ENCODE assay signal across 25 mouse cellular contexts in genomic region chr3:3012951-3013350, GRCm38 (mm10).
DNase-seq lines count a peak whose midpoint lies in the region; ATAC-seq lines count a peak whose summit lies in the region.
"Had no signal": no experiment of that assay in that cellular context is flagged by ENCODE, and none has a peak within 500 bp of the region (broad histone marks: within the 10 kb centered on the region; RNA-seq: fewer than 3 reads in every experiment).

No protein-coding gene starts in this region.

- no peak overlapping the region for H3K4me3 ChIP-seq in hindbrain, embryonic 13.5 days
- no peak overlapping the region for H3K4me3 ChIP-seq in hindbrain, embryonic 11.5 days (ENCODE audit: low read depth, low read length)
- no peak overlapping the region for H3K4me3 ChIP-seq in limb, embryonic 10.5 days
- H3K4me3 ChIP-seq: forebrain, embryonic 15.5 days; heart, embryonic 12.5 days; hindbrain, embryonic 10.5 days; liver, embryonic 13.5 days; lung, embryonic 15.5 days had no signal

- H3K27ac ChIP-seq in hindbrain, embryonic 13.5 days = no peak overlapping the region
- no peak overlapping the region for H3K27ac ChIP-seq in hindbrain, embryonic 11.5 days (ENCODE audit: low read depth, low read length)
- no peak overlapping the region for H3K27ac ChIP-seq in limb, embryonic 10.5 days
- H3K27ac ChIP-seq: forebrain, embryonic 15.5 days; hindbrain, embryonic 10.5 days; hindbrain, postnatal 0 days; liver, embryonic 13.5 days; lung, embryonic 15.5 days had no signal

- no peaks in the 10 kb centered on the region for H3K4me1 ChIP-seq in hindbrain, embryonic 13.5 days (replicated peaks)
- no peaks in the 10 kb centered on the region for H3K4me1 ChIP-seq in hindbrain, embryonic 11.5 days (replicated peaks; ENCODE audit: control insufficient read depth, insufficient read depth, low read length)
- no peaks in the 10 kb centered on the region for H3K4me1 ChIP-seq in limb, embryonic 10.5 days
- H3K4me1 ChIP-seq: forebrain, embryonic 15.5 days; heart, embryonic 12.5 days; hindbrain, embryonic 10.5 days; liver, embryonic 13.5 days; lung, embryonic 15.5 days had no signal

- WGBS in hindbrain, embryonic 13.5 days = 83% methylated on average over 5 of the region's 5 CpGs
- WGBS in hindbrain, embryonic 11.5 days = 82% methylated on average over 5 of the region's 5 CpGs
- 91% methylated on average over 5 of the region's 5 CpGs for WGBS in limb, embryonic 10.5 days

- H3K4me2 ChIP-seq in hindbrain, embryonic 13.5 days = no peak overlapping the region
- H3K4me2 ChIP-seq in hindbrain, embryonic 11.5 days (replicated peaks; ENCODE audit: low read depth, low read length) = no peak overlapping the region
- H3K4me2 ChIP-seq: forebrain, embryonic 15.5 days; heart, embryonic 12.5 days; liver, embryonic 13.5 days; lung, embryonic 15.5 days had no signal

- no peak overlapping the region for H3K9ac ChIP-seq in hindbrain, embryonic 13.5 days
- H3K9ac ChIP-seq in hindbrain, embryonic 11.5 days (ENCODE audit: low read depth, low read length) = no peak overlapping the region
- H3K9ac ChIP-seq: forebrain, embryonic 15.5 days; heart, embryonic 12.5 days; liver, embryonic 13.5 days; lung, embryonic 15.5 days had no signal

- H3K36me3 ChIP-seq in hindbrain, embryonic 13.5 days = no peaks in the 10 kb centered on the region
- no peaks in the 10 kb centered on the region for H3K36me3 ChIP-seq in hindbrain, embryonic 11.5 days (ENCODE audit: control insufficient read depth, insufficient read depth, low read length)
- H3K36me3 ChIP-seq in limb, embryonic 10.5 days = no peaks in the 10 kb centered on the region
- H3K36me3 ChIP-seq: forebrain, embryonic 15.5 days; heart, embryonic 12.5 days; hindbrain, embryonic 10.5 days; liver, embryonic 13.5 days; lung, embryonic 15.5 days had no signal

- H3K27me3 ChIP-seq in hindbrain, embryonic 13.5 days = no peaks in the 10 kb centered on the region
- no peaks in the 10 kb centered on the region for H3K27me3 ChIP-seq in hindbrain, embryonic 11.5 days (ENCODE audit: control insufficient read depth, insufficient read depth, low read length)
- H3K27me3 ChIP-seq in limb, embryonic 10.5 days (ENCODE audit: low read depth, poor library complexity, severe bottlenecking) = no peaks in the 10 kb centered on the region
- H3K27me3 ChIP-seq: forebrain, embryonic 15.5 days; heart, embryonic 12.5 days; liver, embryonic 13.5 days; lung, embryonic 15.5 days had no signal

- peaks cover 77% of the 10 kb centered on the region for H3K9me3 ChIP-seq in hindbrain, embryonic 13.5 days
- peaks cover 67% of the 10 kb centered on the region for H3K9me3 ChIP-seq in hindbrain, embryonic 11.5 days (ENCODE audit: control insufficient read depth, low read length)
- peaks cover 82% of the 10 kb centered on the region for H3K9me3 ChIP-seq in limb, embryonic 10.5 days (replicated peaks)

- ATAC-seq in hindbrain, embryonic 13.5 days (ENCODE audit: low FRiP score) = 0 out of 2 replicates have a peak, but pooled peaks have one; percentile 4
- ATAC-seq in hindbrain, embryonic 11.5 days (ENCODE audit: low FRiP score) = no peak
- ATAC-seq: CD4-positive, CD25-positive, alpha-beta regulatory T cell, adult 4 months; forebrain, embryonic 15.5 days; hindbrain, postnatal 0 days had no signal

- DNase-seq in hindbrain, embryonic 11.5 days (ENCODE audit: low spot score) = no peak
- DNase-seq in spleen, postnatal 4 days (ENCODE audit: low spot score in 2 of 2) = peak; percentile 5 to 55
- no peak for DNase-seq in spleen, postnatal 36 days (ENCODE audit: low spot score in 2 of 2)
- DNase-seq in ZHBTc4 (ENCODE audit: low read depth, low spot score) (peak; percentile 0), MN1 (ENCODE audit: low spot score) (no peak)
- DNase-seq in limb, embryonic 10.5 days (ENCODE audit: low spot score) = peak; percentile 16
- DNase-seq: adrenal gland, adult 8-10 months; cerebellum, adult 2 months; cerebellum, postnatal 14 days; gastrocnemius, postnatal 25 days; heart, adult 18-20 months; kidney, adult 9 months; kidney, postnatal 10 days; liver, embryonic 13.5 days; midbrain, embryonic 14.5 days; retina, postnatal 1 day; right cerebral cortex, postnatal 14 days; thymus, postnatal 4 days had no signal

Comparison
In these comparisons a context has a peak if more than half of its experiments do, and no peak if none do; other contexts are left out.
1. DNase-seq: peak in spleen, postnatal 4 days (2 of 2), ZHBTc4 (single experiment) and limb, embryonic 10.5 days (single experiment); none in hindbrain, embryonic 11.5 days (single experiment), spleen, postnatal 36 days (0 of 2) and MN1 (single experiment).